Mouse (Mus musculus) mouse embryonic stem cell (cell line): Measurements from ENCODE around the gene Cdhr3.

Source experiments
- in situ Hi-C, 2 experiments: fragments of 300-500 bp; cut with MboI; formaldehyde crosslinking; loops; 1 replicate in 1 of 2; 3 replicates in 1 of 2; pipeline ENCODE4 v1.14.3; 2019 to 2020; ENCODE audit warnings: low sequenced_read_pairs in 2 of 2, low pct_unique_long_range_greater_than_20kb in 1 of 2, mixed read lengths in 1 of 2; ENCODE audit not compliant: unreplicated experiment in 1 of 2

The Cdhr3 gene

GRCm38 (mm10) chr12:33092775-33093174 is at the start of gene Cdhr3:
TSS of gene Cdhr3 (minus strand) at chr12:33092875.
- in situ Hi-C loops, result no loop called here

GRCm38 (mm10) chr12:33139083-33139482 is 46.4 kb upstream of the Cdhr3 start:
- in situ Hi-C loops, result no loop called here

- in situ Hi-C loops, result no loop called here
Measured at GRCm38 (mm10) chr12:33137857-33138256, 45.2 kb upstream of the Cdhr3 start.

DNA sequence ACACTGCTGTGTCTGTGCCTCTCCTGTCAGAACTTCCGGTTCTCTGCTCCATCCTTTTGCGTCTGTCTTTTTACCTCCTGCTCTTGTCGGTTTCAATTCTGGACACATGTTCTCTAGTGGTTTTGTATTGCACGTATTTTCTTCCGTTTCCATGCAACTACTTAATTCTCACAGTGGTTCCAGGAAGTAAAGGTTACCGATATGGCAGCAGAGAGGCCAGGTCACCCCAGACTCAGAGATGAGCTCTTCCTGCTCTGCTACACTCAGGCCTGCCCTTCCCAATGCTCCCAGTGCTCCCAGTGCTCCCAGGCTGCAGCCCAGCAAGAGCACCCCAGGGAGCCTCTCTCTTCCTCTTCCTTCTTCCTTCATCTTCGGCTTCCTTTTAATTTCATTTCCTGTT is 39.1 kb upstream of the Cdhr3 start:
- in situ Hi-C loops, result no loop called here

DNA sequence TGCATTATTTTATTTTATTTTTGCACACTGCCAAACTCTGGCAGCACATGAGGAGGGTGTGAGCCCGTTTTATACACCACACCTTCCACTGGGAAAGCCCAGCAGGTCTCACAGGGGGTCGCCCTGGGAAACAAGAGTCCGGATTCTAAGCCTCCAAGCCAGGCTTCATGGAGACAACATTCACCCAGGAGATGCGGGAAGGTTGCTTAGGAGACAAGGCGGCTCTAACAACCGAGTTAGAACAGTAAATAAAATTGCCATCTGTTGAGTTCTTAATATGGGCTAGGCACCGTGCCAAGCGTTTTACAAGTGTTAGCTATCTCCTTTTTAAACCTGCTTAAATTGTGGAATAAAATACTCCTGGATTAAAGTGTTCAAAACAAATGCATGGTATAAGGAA is 37.7 kb upstream of the Cdhr3 start:
- in situ Hi-C loops, result no loop called here

DNA sequence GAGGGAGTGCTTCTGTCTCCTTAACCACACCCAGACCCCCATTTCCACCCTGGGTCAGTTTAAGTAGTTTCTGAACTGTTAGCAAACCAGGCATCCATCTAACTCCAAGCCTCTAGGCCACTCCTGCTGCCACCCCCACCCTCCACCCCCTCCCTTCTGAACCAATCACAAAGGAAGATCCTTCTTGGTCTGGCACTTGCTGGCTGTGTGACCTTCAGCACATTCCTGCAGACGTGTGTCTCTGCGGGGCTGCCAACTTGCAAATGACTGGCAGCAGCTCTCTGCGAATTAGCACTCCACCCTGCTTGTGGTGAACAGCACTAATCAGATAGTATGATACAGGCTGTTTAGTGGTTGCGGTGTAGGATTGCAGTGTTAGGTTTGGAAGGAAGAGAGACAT is 36.7 kb upstream of the Cdhr3 start:
- in situ Hi-C loops, result no loop called here

GRCm38 (mm10) chr12:33128702-33129101 is 36.0 kb upstream of the Cdhr3 start:
- in situ Hi-C loops, result no loop called here

DNA sequence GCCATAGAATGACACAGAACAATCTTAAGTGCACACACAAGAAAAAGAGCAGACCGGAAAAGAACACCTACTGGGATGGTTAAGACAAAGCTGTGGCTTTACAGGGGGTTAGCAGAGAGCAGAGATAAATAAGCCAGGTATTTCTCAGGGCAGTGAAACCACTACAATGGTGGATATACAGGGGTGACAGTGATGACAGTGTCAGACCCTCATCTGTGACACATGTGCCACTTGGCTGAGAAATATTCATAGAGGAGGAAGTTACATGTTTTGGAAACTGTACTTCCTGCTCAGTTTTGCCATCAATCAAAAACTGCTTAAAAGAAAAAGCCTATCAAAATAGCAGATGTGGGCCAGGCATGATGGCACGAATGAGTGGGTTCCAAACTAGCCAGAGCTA is 35.4 kb upstream of the Cdhr3 start:
- in situ Hi-C loops, result no loop called here

DNA sequence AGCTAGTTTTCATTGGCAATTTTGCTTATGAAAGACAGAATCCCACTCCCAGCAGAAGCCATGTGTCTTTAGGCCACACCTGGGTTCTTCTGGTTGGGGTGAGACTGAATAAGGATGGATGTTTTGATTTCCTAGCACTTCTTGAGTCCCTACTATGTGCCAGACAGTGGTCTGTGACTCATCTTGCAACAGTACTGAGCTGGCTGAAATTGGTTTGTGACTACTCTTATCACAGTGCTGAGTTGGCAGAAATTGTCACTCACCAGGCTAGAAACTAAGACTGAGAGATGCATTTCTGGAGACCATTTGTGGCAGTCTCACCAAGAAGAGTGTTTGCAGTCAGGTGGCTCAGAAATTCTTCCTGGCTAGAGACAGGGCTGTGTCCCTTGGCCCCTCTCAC is 33.6 kb upstream of the Cdhr3 start:
- in situ Hi-C loops, result no loop called here

GRCm38 (mm10) chr12:33125594-33126227 is 33.0 kb upstream of the Cdhr3 start:
- in situ Hi-C loops, result no loop called here

- in situ Hi-C loops, result no loop called here
Measured at GRCm38 (mm10) chr12:33118624-33119301, 26.1 kb upstream of the Cdhr3 start.

DNA sequence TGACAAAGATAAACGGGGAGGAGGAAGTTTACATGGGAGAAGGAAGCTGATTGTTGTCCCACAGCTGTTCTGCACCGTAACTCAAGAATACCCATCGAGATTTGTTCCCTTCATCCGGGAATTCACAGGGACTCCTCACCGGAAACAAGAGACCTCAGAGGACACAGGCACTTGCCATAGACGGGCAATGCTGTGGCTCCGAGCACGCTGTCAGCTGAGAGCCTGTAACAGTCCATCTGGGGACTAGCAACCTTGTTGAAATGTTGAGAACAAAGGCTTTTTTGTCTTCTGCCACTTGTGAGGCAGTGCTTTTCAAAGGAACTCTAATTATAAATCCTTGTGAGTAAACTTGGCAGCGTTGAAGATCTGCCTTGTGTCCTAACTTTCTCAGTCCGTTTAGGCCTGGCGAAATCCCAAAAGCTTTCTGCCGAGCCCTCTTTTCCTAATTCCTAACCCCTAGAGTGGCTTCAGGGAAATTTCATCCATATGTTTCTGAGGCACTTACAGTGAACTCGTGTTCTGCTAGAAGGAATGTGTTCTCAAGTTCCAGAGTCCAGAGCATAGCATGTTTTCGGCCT is 18.3 kb upstream of the Cdhr3 start:
- in situ Hi-C loops, result no loop called here

- in situ Hi-C loops, result no loop called here
Measured at GRCm38 (mm10) chr12:33109531-33109930, 16.9 kb upstream of the Cdhr3 start.

- in situ Hi-C loops, result no loop called here
Measured at GRCm38 (mm10) chr12:33106438-33107167, 13.9 kb upstream of the Cdhr3 start.

GRCm38 (mm10) chr12:33105724-33106123 is 13.0 kb upstream of the Cdhr3 start:
- in situ Hi-C loops, result no loop called here

DNA sequence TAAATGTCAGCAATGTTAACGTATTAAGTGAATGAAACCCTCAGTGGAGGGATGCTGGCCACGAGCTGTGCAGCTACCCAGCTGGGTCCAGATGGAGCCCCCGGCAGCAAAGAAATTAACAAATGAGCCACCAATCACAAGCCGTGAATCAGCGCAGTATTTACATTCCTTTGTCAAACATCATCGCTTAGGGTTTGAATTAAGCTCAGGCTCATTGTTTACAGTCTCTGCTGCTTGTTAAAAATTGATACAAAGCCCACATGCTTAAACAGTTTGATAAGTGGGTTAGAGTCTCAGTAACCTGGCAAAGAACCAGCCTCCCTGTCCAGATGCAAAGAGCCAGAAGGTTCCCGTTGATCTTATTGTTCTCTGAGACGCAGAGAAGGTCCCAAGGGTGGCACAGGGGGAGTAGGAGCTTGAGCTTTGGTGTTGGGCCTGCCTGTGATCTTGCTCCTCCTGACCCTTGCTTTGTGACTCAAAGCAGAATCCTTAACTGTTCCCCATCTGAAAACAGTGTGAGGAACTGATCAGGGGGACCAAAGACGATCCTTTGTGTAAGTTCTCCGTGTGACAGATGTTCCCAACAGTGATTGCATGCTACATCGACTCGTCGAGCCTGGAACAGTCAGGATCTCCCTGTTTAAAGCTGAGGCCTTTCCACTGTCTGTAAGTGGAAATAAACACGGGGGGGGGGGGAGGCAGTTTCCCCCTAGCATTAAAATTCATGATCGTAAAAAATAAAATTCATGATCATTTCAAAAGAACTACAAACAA is 9.9 kb upstream of the Cdhr3 start:
- in situ Hi-C loops, result no loop called here

DNA sequence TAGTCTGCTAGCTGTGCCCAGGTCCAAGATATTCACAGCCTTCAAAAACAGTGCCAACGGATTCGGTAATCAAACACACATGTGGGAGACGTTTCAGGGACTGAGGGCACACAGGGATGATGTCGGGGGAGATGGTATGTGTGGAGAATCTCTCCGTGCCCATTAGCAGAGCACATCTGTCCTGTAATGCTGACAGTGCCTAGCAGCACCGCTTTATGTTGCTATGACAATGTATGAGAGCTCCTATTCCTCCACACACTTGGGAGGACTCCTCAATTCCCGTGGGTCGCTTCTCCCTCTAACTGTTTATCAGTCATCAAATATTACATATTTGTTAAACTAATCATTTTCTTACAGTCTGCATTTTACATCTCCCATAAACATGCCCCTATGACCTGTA is 9.0 kb upstream of the Cdhr3 start:
- in situ Hi-C loops, result no loop called here

GRCm38 (mm10) chr12:33096017-33096416 is 3.3 kb upstream of the Cdhr3 start:
- in situ Hi-C loops, result no loop called here

GRCm38 (mm10) chr12:33092196-33092595 is 479 bp downstream of the Cdhr3 start:
- in situ Hi-C loops, result no loop called here
